Mouse (Mus musculus) adrenal gland (tissue): ENCODE results near the gene Irak1.

Source experiments
- intact Hi-C: fragments of 180-260 bp; cut with DNase I; formaldehyde crosslinking; loops from one replicate; pipeline ENCODE4 v1.15.1; 2025
- long read RNA-seq, 2 experiments: library from polyadenylated mRNA; unstranded; transcript quantifications; one replicate each; pipeline ENCODE4 v2.0.0; 2020; ENCODE audit warnings: borderline replicate concordance in 1 of 2; ENCODE audit not compliant: insufficient replicate concordance in 1 of 2

Irak1 gene
- long read RNA-seq, experiment 1, partial matches to known transcripts, result 5 of 11 reads
- long read RNA-seq, experiment 1, other reads (novel, unspliced or antisense), result 6 of 11 reads
- long read RNA-seq, experiment 2, partial matches to known transcripts, result 2 of 5 reads
- long read RNA-seq, experiment 2, other reads (novel, unspliced or antisense), result 3 of 5 reads

GRCm38 (mm10) chrX:74023188-74024049 lies at the start of gene Irak1:
Gene Irak1, minus strand, starts transcription at chrX:74023918.
- intact Hi-C loops, result loop anchor here (2.0 to 10.0 kb wide), 3 partner anchors 55 to 221 kb away; partner anchors contain the start of gene Flna

- intact Hi-C loops, result no loop called here
Measured at GRCm38 (mm10) chrX:74070794-74071193, 47.1 kb upstream of the Irak1 start.

- intact Hi-C loops, result no loop called here
Measured at GRCm38 (mm10) chrX:74067891-74068290, 44.2 kb upstream of the Irak1 start.

GRCm38 (mm10) chrX:74045107-74045506 lies 21.4 kb upstream of the Irak1 start:
- intact Hi-C loops, result no loop called here

- intact Hi-C loops, result no loop called here
Measured at GRCm38 (mm10) chrX:74037702-74038375, 14.1 kb upstream of the Irak1 start.

- intact Hi-C loops, result loop anchor here (10.0 kb wide), 2 partner anchors 55 to 215 kb away; partner anchors contain the start of gene Flna
Measured at GRCm38 (mm10) chrX:74030000-74030399, 6.3 kb upstream of the Irak1 start.

- intact Hi-C loops, result loop anchor here (2.0 to 10.0 kb wide), 3 partner anchors 54 to 222 kb away; partner anchors contain the start of gene Flna
Measured at GRCm38 (mm10) chrX:74022795-74023187, 927 bp downstream of the Irak1 start.

- intact Hi-C loops, result no loop called here
Measured at GRCm38 (mm10) chrX:74014597-74014996, 9.1 kb downstream of the Irak1 start.

GRCm38 (mm10) chrX:74008063-74008462 lies 15.7 kb downstream of the Irak1 start:
- intact Hi-C loops, result no loop called here

- intact Hi-C loops, result no loop called here
Measured at GRCm38 (mm10) chrX:74006401-74006800, 17.3 kb downstream of the Irak1 start.

GRCm38 (mm10) chrX:74003644-74004043 lies 20.1 kb downstream of the Irak1 start:
- intact Hi-C loops, result no loop called here

GRCm38 (mm10) chrX:74001024-74001423 lies 22.7 kb downstream of the Irak1 start:
- intact Hi-C loops, result no loop called here

- intact Hi-C loops, result no loop called here
Measured at GRCm38 (mm10) chrX:73998911-73999869, 24.5 kb downstream of the Irak1 start.

GRCm38 (mm10) chrX:73977783-73978182 lies 45.9 kb downstream of the Irak1 start:
- intact Hi-C loops, result no loop called here

- intact Hi-C loops, result no loop called here
Measured at GRCm38 (mm10) chrX:73976283-73976682, 47.4 kb downstream of the Irak1 start.

GRCm38 (mm10) chrX:73972774-73973173 lies 50.9 kb downstream of the Irak1 start:
- intact Hi-C loops, result no loop called here

- intact Hi-C loops, result no loop called here
Measured at GRCm38 (mm10) chrX:73970781-73971180, 52.9 kb downstream of the Irak1 start.

GRCm38 (mm10) chrX:73969729-73970128 lies 54.0 kb downstream of the Irak1 start:
- intact Hi-C loops, result loop anchor here (2.0 kb wide), 1 partner anchor 53 kb away; the partner anchor contains the start of gene Irak1

- intact Hi-C loops, result loop anchor here (2.0 kb wide), 1 partner anchor 54 kb away; the partner anchor contains the start of gene Irak1
Measured at GRCm38 (mm10) chrX:73969167-73969566, 54.6 kb downstream of the Irak1 start.
